Mouse (Mus musculus) CD4-positive, CD25-positive, alpha-beta regulatory T cell, adult 2 months (primary cell): ENCODE results near the gene Tmed9.
A peak's percentile ranks its signal among the peaks of the same experiment; 100 is the strongest.
"Not testable (repeated sequence)": the region's sequence is repeated elsewhere in the genome, so short reads cannot be mapped to it uniquely, and the experiment has no call there.

Experiments used
- DNase-seq: peaks from one replicate; pipeline ENCODE4 v3.0.0-alpha.2; 2012; ENCODE audit warnings: low read depth, low spot score

The Tmed9 gene

GRCm38 (mm10) chr13:55607624-55608006 is 34.1 kb downstream of the Tmed9 start:
- DNase-seq = no peak

GRCm38 (mm10) chr13:55611996-55612395 is 38.5 kb downstream of the Tmed9 start:
- no peak for DNase-seq

- no peak for DNase-seq
Observed at GRCm38 (mm10) chr13:55613471-55613870, 39.9 kb downstream of the Tmed9 start.

- no peak for DNase-seq
Observed at GRCm38 (mm10) chr13:55619328-55619727, 45.8 kb downstream of the Tmed9 start.

GRCm38 (mm10) chr13:55620275-55620674 is 46.7 kb downstream of the Tmed9 start:
- DNase-seq = no peak

GRCm38 (mm10) chr13:55622156-55622648 is 48.7 kb downstream of the Tmed9 start:
- DNase-seq = not testable (repeated sequence)

- peak; percentile 94 for DNase-seq
Observed at GRCm38 (mm10) chr13:55622649-55623541, 49.4 kb downstream of the Tmed9 start, which contains the start of gene Caml. Gene Caml (plus strand): TSS chr13:55623005.

GRCm38 (mm10) chr13:55634639-55635127 is 61.2 kb downstream of the Tmed9 start, which contains the start of gene Ddx46:
Gene Ddx46 (plus strand): TSS chr13:55635027.
- DNase-seq = peak; percentile 95

GRCm38 (mm10) chr13:55635146-55635571 is 61.6 kb downstream of the Tmed9 start:
- DNase-seq = no peak

- peak; percentile 62 for DNase-seq
Observed at GRCm38 (mm10) chr13:55636185-55636983, 62.9 kb downstream of the Tmed9 start.

GRCm38 (mm10) chr13:55640480-55640879 is 66.9 kb downstream of the Tmed9 start:
- peak; percentile 88 for DNase-seq

- peak; percentile 71 for DNase-seq
Observed at GRCm38 (mm10) chr13:55644525-55644924, 71.0 kb downstream of the Tmed9 start.
